Mouse (Mus musculus) limb, embryonic 14.5 days (tissue): ENCODE results near the gene Spata32. TPM values are rescaled to one million over a fixed set of nuclear protein-coding genes. Genes with fewer than 3 reads are reported as not detected.

Experiments used
- ATAC-seq: fragments of 200-750 bp; cut with Nextera tagmentation; 2 replicates; pipeline ENCODE4 v1.8.0; 2017; ENCODE audit warnings: low read depth, moderate number of reproducible peaks, moderate TSS enrichment; ENCODE audit not compliant: low FRiP score
- DNase-seq: peaks from one replicate; pipeline ENCODE4 v3.0.0-alpha.2; 2015; ENCODE audit warnings: low spot score
- H3K27ac ChIP-seq: fragments of 300-500 bp; sonication (generic); replicated peaks from 2 replicates; pipeline ENCODE4 v1.5.1; 2014; ENCODE audit warnings: low read depth, mild to moderate bottlenecking, low read length, moderate library complexity, mixed read lengths
- H3K27me3 ChIP-seq: fragments of 300-500 bp; sonication (generic); 2 replicates; pipeline ENCODE4 v1.6.1; 2014; ENCODE audit warnings: low read length, mixed read lengths; ENCODE audit not compliant: control insufficient read depth, insufficient read depth
- H3K36me3 ChIP-seq: fragments of 300-500 bp; sonication (generic); 2 replicates; pipeline ENCODE4 v1.6.1; 2014; ENCODE audit warnings: mild to moderate bottlenecking, low read length, moderate library complexity, mixed read lengths; ENCODE audit not compliant: control insufficient read depth, insufficient read depth
- H3K4me1 ChIP-seq: fragments of 300-500 bp; sonication (generic); 2 replicates; pipeline ENCODE4 v1.6.1; 2014; ENCODE audit warnings: antibody characterized with exemption, low read length, mixed read lengths; ENCODE audit not compliant: control insufficient read depth, insufficient read depth
- H3K4me2 ChIP-seq: fragments of 300-500 bp; sonication (generic); replicated peaks from 2 replicates; pipeline ENCODE4 v1.6.1; 2014; ENCODE audit warnings: low read depth, mild to moderate bottlenecking, low read length, moderate library complexity; ENCODE audit not compliant: severe bottlenecking
- H3K4me3 ChIP-seq: fragments of 300-500 bp; sonication (generic); replicated peaks from 2 replicates; pipeline ENCODE4 v1.5.1; 2014; ENCODE audit warnings: low read length
- H3K9ac ChIP-seq: fragments of 300-500 bp; sonication (generic); 2 replicates; pipeline ENCODE4 v1.6.1; 2014; ENCODE audit warnings: mild to moderate bottlenecking, low read depth, low read length, moderate library complexity; ENCODE audit not compliant: severe bottlenecking
- H3K9me3 ChIP-seq: fragments of 300-500 bp; sonication (generic); 2 replicates; pipeline ENCODE4 v1.6.1; 2016; ENCODE audit warnings: low read length; ENCODE audit not compliant: control insufficient read depth
- POLR2A ChIP-seq: fragments of 200-500 bp; IDR thresholded peaks from 2 replicates; pipeline ENCODE4 v1.8.0; 2012; ENCODE audit warnings: inconsistent platforms, mild to moderate bottlenecking, moderate library complexity, borderline replicate concordance; ENCODE audit not compliant: insufficient read depth, insufficient read length; ENCODE audit errors: extremely low read depth
- WGBS: fragments of 180-500 bp; shearing (Covaris S2); extraction: QIAGEN DNeasy Blood & Tissue Kit; methylation state at CpG from one replicate; pipeline ENCODE4 v1.1.7; 2014; 5-methylcytosine and 5-hydroxymethylcytosine counted together
- polyA plus RNA-seq, 2 experiments: library from polyadenylated mRNA; depleted of rRNA in 1 of 2; stranded (reverse) in 1 of 2; unstranded in 1 of 2; fragments of >200 nt; fragmentation: Nextera tagmentation in 1 of 2; extraction: Ambion mirVana in 1 of 2; gene quantifications; 2 replicates each; pipeline versions ENCODE4 v1.2.1 to v1.2.3; 2012 to 2014

The Spata32 gene
- polyA plus RNA-seq, 2 experiments: not detected

DNA sequence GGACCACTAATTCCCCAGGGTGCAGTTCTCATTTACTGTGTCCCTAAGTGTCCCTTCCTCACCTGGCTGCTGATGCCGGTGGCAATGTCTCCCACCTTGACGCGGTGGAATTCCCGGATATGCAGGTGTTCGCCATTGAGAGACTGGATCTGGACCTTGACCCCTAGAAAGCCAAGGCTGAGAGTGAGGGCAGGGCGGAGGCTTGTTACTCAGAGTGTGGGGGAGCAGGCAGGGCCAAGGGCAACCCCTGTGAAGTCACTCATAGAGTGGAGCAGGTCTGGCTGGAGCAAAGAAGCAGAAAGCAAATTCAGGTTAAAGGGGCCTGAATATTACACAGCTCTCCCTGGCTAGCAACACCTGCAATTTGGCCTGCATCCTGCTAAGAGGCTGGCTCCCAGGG lies 3.2 kb upstream of the Spata32 start:
- H3K27ac ChIP-seq: no peak overlapping the region
- H3K27me3 ChIP-seq: peaks cover 3% of the 10 kb centered on the region; the same call in 1 of the 2 replicates
- no peak for ATAC-seq
- H3K9me3 ChIP-seq: no peaks in the 10 kb centered on the region
- TF ChIP-seq POLR2A: no peak
- H3K4me3 ChIP-seq: no peak overlapping the region
- no peak for DNase-seq
- H3K9ac ChIP-seq: no peak overlapping the region
- peaks cover 59% of the 10 kb centered on the region for H3K36me3 ChIP-seq
- 86% methylated on average over 6 of the region's 6 CpGs for WGBS
- no peak overlapping the region for H3K4me2 ChIP-seq
- no peaks in the 10 kb centered on the region; the same call in 1 of the 2 replicates for H3K4me1 ChIP-seq

DNA sequence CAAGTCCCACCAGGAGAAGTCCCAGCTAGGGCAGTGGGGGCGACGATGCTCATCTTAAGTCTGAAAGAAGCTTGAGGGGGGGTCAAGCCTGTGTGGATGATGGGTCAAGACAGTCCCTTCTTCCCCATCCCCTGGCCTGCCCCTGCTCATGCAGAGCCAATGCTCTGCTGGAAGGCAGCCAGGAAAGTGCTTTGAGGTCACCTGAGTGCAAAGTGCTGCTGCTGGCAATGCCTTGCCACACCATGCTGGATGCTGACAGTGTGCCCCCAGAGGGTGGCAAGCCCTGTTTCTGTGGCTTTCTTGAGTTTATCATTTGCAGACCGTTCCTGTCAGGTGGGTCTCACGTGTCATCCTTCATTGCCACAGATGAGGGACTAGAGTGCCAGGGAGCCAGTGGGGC lies 1.8 kb upstream of the Spata32 start:
- no peak for TF ChIP-seq POLR2A
- H3K4me2 ChIP-seq: no peak overlapping the region
- H3K27me3 ChIP-seq: peaks cover 3% of the 10 kb centered on the region; the same call in 1 of the 2 replicates
- H3K9me3 ChIP-seq: no peaks in the 10 kb centered on the region
- DNase-seq (no peak), ATAC-seq (no peak)
- H3K4me3 ChIP-seq: no peak overlapping the region
- H3K27ac ChIP-seq: no peak overlapping the region
- H3K4me1 ChIP-seq: no peaks in the 10 kb centered on the region; the same call in 1 of the 2 replicates
- H3K36me3 ChIP-seq: peaks cover 45% of the 10 kb centered on the region
- 81% methylated on average over 4 of the region's 4 CpGs for WGBS
- H3K9ac ChIP-seq: no peak overlapping the region

DNA sequence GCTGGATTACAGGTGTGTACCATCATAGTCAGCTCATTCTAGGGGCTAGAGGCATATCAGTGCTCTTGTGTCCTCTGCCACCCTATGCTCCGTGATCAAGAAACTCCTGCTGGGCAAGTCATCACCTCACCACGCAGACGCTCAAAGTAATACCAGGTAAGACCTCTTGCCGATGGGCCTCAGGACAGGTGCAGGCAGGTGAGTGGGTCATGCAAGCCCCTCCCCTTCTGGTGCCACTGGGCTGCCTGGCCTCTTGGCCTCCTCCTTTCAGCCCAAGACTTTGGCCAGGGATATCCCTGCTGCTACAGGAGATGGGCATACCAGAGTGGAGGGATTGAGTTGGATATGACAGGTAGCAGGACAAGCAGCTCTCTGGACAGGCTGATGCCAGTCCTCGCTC lies 1.0 kb upstream of the Spata32 start:
- Histone ChIP-seq H3K9ac (no peak overlapping the region), H3K36me3 (peaks cover 40% of the 10 kb centered on the region), H3K27me3 (peaks cover 3% of the 10 kb centered on the region; the same call in 1 of the 2 replicates), H3K9me3 (no peaks in the 10 kb centered on the region), H3K27ac (no peak overlapping the region), H3K4me1 (no peaks in the 10 kb centered on the region; the same call in 1 of the 2 replicates), H3K4me3 (no peak overlapping the region), H3K4me2 (no peak overlapping the region)
- ATAC-seq (no peak), DNase-seq (no peak)
- WGBS: 84% methylated on average over 5 of the region's 5 CpGs
- no peak for TF ChIP-seq POLR2A

DNA sequence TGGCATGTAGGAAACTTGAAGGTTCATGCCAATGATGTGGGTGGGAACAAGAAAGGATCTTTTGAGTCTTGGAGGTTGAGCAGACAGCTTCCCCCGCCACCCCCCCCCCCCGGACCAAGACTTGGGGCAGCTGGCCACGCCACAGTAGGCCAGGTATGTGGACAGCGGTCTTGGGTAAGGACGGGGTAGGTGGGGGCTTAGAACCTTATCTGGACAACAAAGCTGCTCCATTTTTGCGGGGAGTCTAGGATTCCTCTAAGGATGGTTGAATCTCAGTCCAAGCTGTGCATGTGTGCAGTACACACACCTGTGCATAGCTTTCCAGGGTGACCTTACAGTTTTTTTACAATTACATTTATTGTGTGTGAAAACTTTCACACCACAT lies 277 bp upstream of the Spata32 start:
- H3K4me3 ChIP-seq: peak overlapping the region; percentile 40
- WGBS: 17% methylated on average over 6 of the region's 6 CpGs
- no peak; the same call in 1 of the 2 replicates for ATAC-seq
- H3K9ac ChIP-seq: peak overlapping the region; percentile 39
- H3K36me3 ChIP-seq: peaks cover 33% of the 10 kb centered on the region
- H3K27ac ChIP-seq: no peak overlapping the region
- H3K4me1 ChIP-seq: no peaks in the 10 kb centered on the region; the same call in 1 of the 2 replicates
- no peaks in the 10 kb centered on the region for H3K9me3 ChIP-seq
- DNase-seq: no peak
- H3K27me3 ChIP-seq: peaks cover 3% of the 10 kb centered on the region; the same call in 1 of the 2 replicates
- no peak for TF ChIP-seq POLR2A
- peak overlapping the region; percentile 84 for H3K4me2 ChIP-seq

DNA sequence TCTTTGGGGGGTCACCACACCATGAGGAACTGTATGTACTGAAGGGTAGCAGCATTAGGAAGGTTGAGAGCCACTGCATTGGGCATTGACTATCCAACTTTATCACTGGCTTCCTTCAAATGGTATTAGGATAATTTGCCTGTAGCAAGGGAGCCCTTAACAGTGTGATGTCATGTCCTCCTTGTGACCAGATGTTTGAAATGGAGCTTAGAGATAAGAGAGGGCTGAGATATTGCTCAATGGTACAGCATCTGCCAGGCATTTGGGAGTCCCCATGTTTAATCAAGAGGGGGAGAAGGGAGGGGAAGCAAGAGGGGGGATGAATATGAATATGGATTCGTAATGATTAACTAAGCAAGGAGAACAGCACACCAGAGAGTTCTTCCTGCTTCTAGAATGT lies 2.9 kb downstream of the Spata32 start:
- H3K4me1 ChIP-seq: no peaks in the 10 kb centered on the region; the same call in 1 of the 2 replicates
- 79% methylated on average over 1 of the region's 1 CpGs for WGBS
- ATAC-seq: no peak

More for the DNA sequence above, 2.9 kb downstream of the Spata32 start:
- Histone ChIP-seq H3K27me3 (peaks cover 3% of the 10 kb centered on the region; the same call in 1 of the 2 replicates), H3K4me3 (no peak overlapping the region), H3K36me3 (peaks cover 13% of the 10 kb centered on the region), H3K9me3 (no peaks in the 10 kb centered on the region), H3K9ac (no peak overlapping the region), H3K27ac (no peak overlapping the region), H3K4me2 (no peak overlapping the region)
- TF ChIP-seq POLR2A: no peak
- no peak for DNase-seq
